Mouse (Mus musculus): Measurements from ENCODE around the gene Utp4. TPM values are rescaled to one million over a fixed set of nuclear protein-coding genes. Genes with fewer than 3 reads are reported as not detected.
A peak's percentile ranks its signal among the peaks of the same experiment; 100 is the strongest.

The Utp4 gene
- polyA plus RNA-seq, 1 experiment from 2014 or later: 59.2 TPM

DNA sequence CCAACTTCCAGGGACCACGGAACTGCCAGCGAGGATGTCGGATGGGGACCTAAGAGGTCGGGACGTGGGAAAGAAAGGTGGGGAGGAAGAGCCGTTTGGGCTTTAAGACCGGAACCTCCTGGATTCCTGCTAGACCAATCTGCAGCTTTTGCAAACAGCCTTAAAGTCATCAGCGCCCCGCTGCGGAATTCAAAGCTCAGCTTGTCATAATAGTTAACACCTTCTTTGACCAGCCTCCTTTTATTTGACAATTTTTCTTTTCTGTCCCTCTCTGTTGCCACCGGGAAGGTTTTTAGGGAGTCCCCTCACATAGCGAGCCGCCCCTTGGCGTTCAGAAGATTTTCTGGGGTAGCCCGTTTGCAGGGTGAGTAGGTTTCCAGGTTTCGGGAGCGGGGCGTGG, 23.4 kb upstream of the Utp4 start, which contains the start of gene Has3:
Gene Has3 (plus strand): TSS at position 192 of the 400 bp plus-strand sequence.
- H3K27ac ChIP-seq: no peak within 1 kb of the TSS
- ATAC-seq (replicated peaks; ENCODE audit: low FRiP score, low read depth) (no peak), DNase-seq (ENCODE audit: low spot score) (peak; percentile 34)
- peak within 1 kb of the TSS; percentile 99 for H3K4me2 ChIP-seq (ENCODE audit: low read length)
- TF ChIP-seq CTCF (IDR thresholded peaks at IDR 0.05; ENCODE audit: low read depth): peak; percentile 19; the same call in 1 of the 2 replicates
- peaks cover 8% of the 10 kb centered on the region; the same call in 1 of the 2 replicates for H3K36me3 ChIP-seq (ENCODE audit: insufficient read depth, low read length)
- peak within 1 kb of the TSS; percentile 60 for H3K9ac ChIP-seq (ENCODE audit: low read depth, low read length)
- H3K4me1 ChIP-seq (replicated peaks; ENCODE audit: insufficient read depth, low read length): peaks cover 30% of the 10 kb centered on the region
- no peaks in the 10 kb centered on the region for H3K9me3 ChIP-seq (replicated peaks; ENCODE audit: low read length)
- WGBS: under 1% methylated on average over 18 of the region's 18 CpGs
- no peaks in the 10 kb centered on the region for H3K27me3 ChIP-seq (ENCODE audit: insufficient read depth, low read length)
- H3K4me3 ChIP-seq (replicated peaks; ENCODE audit: low read depth, low read length): peak within 1 kb of the TSS; percentile 53

DNA sequence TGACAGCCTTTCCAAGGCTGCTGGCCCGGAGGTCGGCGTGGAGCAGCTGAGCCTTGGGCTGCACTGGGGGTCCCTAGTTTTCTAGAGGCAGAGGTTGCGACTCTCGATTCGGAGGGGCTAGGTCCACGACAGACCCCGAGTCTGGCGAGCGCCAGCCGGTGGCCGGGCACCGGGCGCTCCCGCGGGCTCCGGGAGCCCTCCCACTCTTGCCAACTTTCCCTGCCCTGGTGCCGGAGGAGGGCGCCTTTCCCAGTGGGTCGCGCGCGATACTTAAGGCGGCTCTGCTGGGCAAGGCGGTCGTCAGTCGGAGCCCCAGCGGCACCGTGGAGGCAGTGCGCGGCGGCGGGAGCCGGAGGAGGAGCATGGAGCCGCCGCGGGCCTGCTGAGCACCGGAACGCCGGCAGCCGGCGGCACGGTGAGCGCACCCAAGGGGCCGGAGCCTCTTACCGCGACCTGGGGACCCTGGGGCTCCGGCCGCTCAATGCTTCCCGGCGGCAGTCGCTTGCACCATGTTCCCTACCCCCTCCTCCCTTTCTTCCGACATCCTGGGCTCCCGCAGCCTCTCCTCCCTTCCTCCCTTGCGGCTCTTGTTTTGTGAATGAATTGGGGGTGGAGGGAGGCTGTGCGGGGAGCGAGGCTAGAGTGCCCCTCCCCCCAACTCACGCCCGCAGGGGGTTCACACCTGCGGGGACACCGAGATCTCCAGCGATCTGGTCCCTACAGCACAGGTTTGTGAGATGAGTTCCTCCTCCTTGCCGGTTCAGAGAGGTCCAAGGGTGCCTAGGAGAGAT, 22.7 kb upstream of the Utp4 start:
- ATAC-seq (replicated peaks; ENCODE audit: low FRiP score, low read depth): peak; percentile 50; the same call in 1 of the 2 replicates

DNA sequence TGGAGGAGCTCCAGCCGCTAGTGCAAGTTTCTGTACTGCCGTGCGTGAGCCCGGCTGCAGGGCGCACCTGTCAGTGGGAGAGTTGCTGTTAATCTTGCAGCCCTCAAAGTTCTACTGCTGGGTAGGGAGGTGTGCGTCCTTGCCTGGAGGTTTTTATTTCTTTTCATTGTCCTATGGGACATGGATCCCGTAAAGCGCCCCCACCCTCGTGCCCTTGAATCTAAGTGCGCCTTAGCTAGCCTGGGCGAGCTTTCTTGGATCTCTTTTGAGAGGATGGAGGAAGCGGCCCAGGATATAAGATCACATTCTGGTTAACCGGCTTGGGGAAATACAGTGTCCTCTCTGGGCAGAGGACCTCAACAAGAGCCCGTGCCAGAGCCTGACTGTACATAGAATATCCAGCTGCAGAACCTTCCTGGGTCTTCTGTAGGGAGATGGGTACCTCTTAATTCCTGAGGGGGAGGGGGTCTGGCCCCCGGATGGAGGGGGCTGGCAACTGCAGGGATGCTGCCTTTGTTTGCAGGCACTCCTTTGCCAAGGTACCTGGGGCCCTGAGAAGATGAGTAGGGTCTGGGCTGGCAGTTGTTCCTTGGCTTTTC, 22.0 kb upstream of the Utp4 start:
- Histone ChIP-seq H3K27ac (no peak overlapping the region), H3K9me3 (replicated peaks; ENCODE audit: low read length) (no peaks in the 10 kb centered on the region), H3K27me3 (ENCODE audit: insufficient read depth, low read length) (no peaks in the 10 kb centered on the region), H3K4me1 (replicated peaks; ENCODE audit: insufficient read depth, low read length) (peaks cover 30% of the 10 kb centered on the region), H3K9ac (ENCODE audit: low read depth, low read length) (peak overlapping the region; percentile 60), H3K4me3 (replicated peaks; ENCODE audit: low read depth, low read length) (peak overlapping the region; percentile 53), H3K4me2 (ENCODE audit: low read length) (peak overlapping the region; percentile 99), H3K36me3 (ENCODE audit: insufficient read depth, low read length) (peaks cover 8% of the 10 kb centered on the region; the same call in 1 of the 2 replicates)
- no peak for TF ChIP-seq CTCF (IDR thresholded peaks at IDR 0.05; ENCODE audit: low read depth)
- DNase-seq (ENCODE audit: low spot score) (peak; percentile 28), ATAC-seq (replicated peaks; ENCODE audit: low FRiP score, low read depth) (peak; percentile 19; the same call in 1 of the 2 replicates)
- WGBS: 2% methylated on average over 15 of the region's 15 CpGs

More for the DNA sequence above, 22.7 kb upstream of the Utp4 start:
- no peaks in the 10 kb centered on the region for H3K27me3 ChIP-seq (ENCODE audit: insufficient read depth, low read length)
- DNase-seq (ENCODE audit: low spot score): peak; percentile 65
- peak; percentile 47 for TF ChIP-seq CTCF (IDR thresholded peaks at IDR 0.05; ENCODE audit: low read depth)
- peaks cover 8% of the 10 kb centered on the region; the same call in 1 of the 2 replicates for H3K36me3 ChIP-seq (ENCODE audit: insufficient read depth, low read length)
- no peaks in the 10 kb centered on the region for H3K9me3 ChIP-seq (replicated peaks; ENCODE audit: low read length)
- H3K4me3 ChIP-seq (replicated peaks; ENCODE audit: low read depth, low read length): peak overlapping the region; percentile 53
- peaks cover 30% of the 10 kb centered on the region for H3K4me1 ChIP-seq (replicated peaks; ENCODE audit: insufficient read depth, low read length)
- peak overlapping the region; percentile 60 for H3K9ac ChIP-seq (ENCODE audit: low read depth, low read length)
- peak overlapping the region; percentile 99 for H3K4me2 ChIP-seq (ENCODE audit: low read length)
- H3K27ac ChIP-seq: no peak overlapping the region
- under 1% methylated on average over 60 of the region's 63 CpGs for WGBS

DNA sequence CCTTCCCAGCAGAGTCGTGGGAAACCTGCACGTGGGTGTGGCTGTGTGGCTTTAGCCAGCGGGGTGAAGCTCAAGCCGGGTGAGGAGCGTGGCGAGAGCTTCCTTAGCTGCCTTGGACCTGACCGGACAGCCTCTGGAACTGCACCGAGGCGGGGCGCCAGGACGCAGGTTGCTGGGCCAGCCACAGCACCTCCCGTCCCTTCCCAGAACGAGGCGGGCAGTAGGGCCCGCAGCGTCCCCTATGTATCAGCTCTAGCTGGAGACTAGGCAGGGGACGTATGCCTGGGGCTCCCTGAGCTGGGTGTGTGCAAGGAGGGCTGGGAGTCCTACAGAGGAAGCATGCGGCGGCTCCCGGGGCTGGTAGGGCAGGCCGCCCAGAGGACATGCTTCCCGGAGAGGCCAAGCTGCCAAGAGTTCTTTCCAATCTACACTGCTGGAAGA, 21.5 kb upstream of the Utp4 start:
- peak; percentile 69 for DNase-seq (ENCODE audit: low spot score)
- H3K27ac ChIP-seq: no peak overlapping the region
- TF ChIP-seq CTCF (IDR thresholded peaks at IDR 0.05; ENCODE audit: low read depth): peak; percentile 39; the same call in 1 of the 2 replicates

DNA sequence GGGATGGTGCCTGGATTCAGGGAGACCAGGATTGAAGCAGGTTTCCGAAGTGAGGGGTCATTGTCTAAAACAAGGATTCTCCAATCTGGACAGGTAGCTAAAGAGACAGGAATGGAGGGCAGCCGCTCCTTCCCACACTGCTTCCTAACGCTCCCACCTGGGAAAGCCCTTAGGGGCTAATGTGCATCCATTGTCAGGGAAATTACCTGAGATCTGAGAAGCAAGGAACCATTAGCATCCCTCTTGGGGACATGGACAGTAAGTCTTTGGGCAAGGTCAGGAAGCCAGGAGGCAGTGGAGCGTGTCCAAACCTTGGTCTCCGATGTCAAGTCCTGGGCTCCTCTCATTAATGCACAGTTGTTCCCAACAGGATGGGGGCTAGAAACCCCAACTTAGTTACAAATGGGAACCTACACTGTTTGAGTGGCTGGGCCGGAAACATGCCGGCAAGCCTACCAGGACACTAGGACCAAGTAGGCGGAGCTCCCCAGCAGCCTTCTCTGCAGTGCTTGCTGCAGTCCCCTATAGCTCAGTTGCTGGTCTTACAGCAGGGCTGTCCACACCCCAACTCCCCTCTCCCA, 20.9 kb upstream of the Utp4 start:
- DNase-seq (ENCODE audit: low spot score) (peak; percentile 20), ATAC-seq (replicated peaks; ENCODE audit: low FRiP score, low read depth) (no peak)
- 9% methylated on average over 8 of the region's 8 CpGs for WGBS
- no peaks in the 10 kb centered on the region for H3K9me3 ChIP-seq (replicated peaks; ENCODE audit: low read length)
- no peaks in the 10 kb centered on the region for H3K27me3 ChIP-seq (ENCODE audit: insufficient read depth, low read length)
- H3K4me1 ChIP-seq (replicated peaks; ENCODE audit: insufficient read depth, low read length): peaks cover 30% of the 10 kb centered on the region
- H3K9ac ChIP-seq (ENCODE audit: low read depth, low read length): peak overlapping the region; percentile 60; the same call in 1 of the 2 replicates
- no peak for TF ChIP-seq CTCF (IDR thresholded peaks at IDR 0.05; ENCODE audit: low read depth)
- H3K4me2 ChIP-seq (ENCODE audit: low read length): peak overlapping the region; percentile 99
- H3K36me3 ChIP-seq (ENCODE audit: insufficient read depth, low read length): peaks cover 10% of the 10 kb centered on the region; the same call in 1 of the 2 replicates
- H3K4me3 ChIP-seq (replicated peaks; ENCODE audit: low read depth, low read length): peak overlapping the region; percentile 53
- no peak overlapping the region for H3K27ac ChIP-seq

More for the DNA sequence above, 21.5 kb upstream of the Utp4 start:
- Histone ChIP-seq H3K27me3 (ENCODE audit: insufficient read depth, low read length) (no peaks in the 10 kb centered on the region), H3K4me1 (replicated peaks; ENCODE audit: insufficient read depth, low read length) (peaks cover 30% of the 10 kb centered on the region), H3K9me3 (replicated peaks; ENCODE audit: low read length) (no peaks in the 10 kb centered on the region), H3K9ac (ENCODE audit: low read depth, low read length) (peak overlapping the region; percentile 60), H3K36me3 (ENCODE audit: insufficient read depth, low read length) (peaks cover 8% of the 10 kb centered on the region; the same call in 1 of the 2 replicates), H3K4me3 (replicated peaks; ENCODE audit: low read depth, low read length) (peak overlapping the region; percentile 53), H3K4me2 (ENCODE audit: low read length) (peak overlapping the region; percentile 99)
- ATAC-seq (replicated peaks; ENCODE audit: low FRiP score, low read depth): peak; percentile 78
- 1% methylated on average over 22 of the region's 22 CpGs for WGBS
